Mouse (Mus musculus) testis, postnatal 10 days (tissue): ENCODE measurements around the gene Prelp.
"Not testable (repeated sequence)": the region's sequence is repeated elsewhere in the genome, so short reads cannot be mapped to it uniquely, and the experiment has no call there.

Experiments used
- DNase-seq: peaks from one replicate; pipeline ENCODE4 v3.0.0; 2021; ENCODE audit warnings: low spot score

Gene Prelp

DNA sequence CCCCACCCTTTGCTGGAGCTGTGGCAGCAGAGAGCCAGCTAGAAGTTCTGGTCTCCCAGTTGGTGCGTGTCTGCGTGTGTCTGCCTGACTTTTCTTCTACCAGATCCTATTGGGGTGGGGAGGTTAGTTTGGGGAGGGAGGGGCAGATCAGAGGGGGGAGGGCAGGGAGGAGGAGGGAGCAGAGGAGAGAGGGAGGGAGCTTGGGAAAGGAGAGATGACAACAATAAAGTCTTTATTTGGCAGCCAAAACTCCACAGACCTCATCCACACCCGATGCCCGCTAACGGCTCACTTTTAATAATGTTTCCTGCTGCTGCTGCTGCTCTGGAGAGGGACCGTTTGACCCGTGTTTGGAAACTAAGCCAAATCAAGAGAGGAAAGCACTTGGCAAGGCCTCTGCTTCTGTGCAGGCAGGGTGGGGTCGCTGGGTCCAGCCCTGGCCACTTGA, at the start of gene Prelp:
Gene Prelp, minus strand, starts transcription at position 111 of the 448 bp plus-strand sequence.
- no peak for DNase-seq

DNA sequence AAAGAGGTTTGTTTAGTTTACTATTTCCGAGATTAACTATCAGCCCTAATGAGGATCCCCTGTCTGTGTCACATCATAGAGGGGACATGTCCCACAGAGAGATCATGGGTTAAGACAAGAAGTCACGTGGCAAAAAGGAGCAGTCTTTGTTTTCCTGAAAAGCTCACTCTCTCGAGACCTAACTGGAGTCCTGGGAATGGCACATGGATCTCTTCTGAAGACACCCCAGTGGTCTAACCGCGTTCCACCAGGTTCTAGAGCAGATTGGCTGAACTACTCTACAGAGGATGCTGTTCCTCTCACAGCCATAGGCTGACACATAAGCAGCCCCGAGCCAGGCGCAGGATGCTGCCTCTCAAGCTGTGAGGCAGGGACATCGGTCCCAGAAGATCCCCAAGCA, 48.2 kb upstream of the Prelp start:
- no peak for DNase-seq

DNA sequence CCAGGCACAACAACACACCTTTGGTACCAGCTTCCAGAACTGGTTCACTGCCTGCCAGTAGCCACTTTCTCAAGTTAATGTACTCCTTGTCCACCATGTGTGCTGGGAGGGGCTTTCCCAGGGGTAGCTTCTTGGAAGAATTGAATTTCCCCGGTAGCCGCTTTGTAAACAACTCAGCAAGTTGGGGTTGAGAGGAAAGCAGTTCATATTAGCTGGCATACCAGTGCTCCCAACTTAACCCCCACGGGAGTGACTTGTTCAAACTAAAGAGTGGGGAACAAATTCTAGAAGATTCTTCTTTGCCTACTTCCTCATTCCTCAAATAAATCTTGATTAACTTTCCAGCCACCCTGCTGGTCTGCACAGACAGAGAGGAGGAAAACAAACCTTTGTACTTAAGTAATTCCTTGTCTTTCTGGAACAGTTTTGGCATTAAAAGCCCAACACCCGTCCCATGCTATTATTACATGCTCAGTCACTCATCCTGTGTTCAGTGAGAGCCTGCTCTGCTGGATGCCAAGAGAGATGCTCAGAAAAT, 47.6 kb upstream of the Prelp start:
- no peak for DNase-seq

DNA sequence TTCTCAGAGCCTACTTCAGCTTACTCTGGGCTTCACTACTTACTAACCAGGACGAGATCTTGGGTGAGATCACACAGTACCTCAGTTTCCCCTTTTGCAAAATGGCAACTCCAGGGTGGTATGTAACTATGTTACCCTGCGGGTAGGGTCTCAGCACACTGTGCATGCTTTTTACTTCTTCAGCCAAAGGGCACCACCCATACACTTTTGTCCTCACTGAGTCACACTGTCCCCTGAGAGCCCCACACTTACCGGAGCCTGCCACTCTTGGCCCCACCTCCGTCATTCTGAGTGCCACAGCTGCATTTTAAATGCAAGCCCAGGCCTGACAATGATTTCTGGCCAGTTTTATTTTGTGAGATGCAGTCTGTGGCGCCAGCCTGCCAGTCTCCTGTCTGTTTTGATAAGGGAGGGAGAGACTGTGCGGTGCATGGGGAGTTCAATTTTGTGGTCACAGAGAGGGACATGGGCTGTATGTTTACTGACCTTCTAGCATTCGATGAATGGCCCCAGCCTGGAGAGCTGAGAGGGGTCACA, 46.3 kb upstream of the Prelp start:
- no peak for DNase-seq

DNA sequence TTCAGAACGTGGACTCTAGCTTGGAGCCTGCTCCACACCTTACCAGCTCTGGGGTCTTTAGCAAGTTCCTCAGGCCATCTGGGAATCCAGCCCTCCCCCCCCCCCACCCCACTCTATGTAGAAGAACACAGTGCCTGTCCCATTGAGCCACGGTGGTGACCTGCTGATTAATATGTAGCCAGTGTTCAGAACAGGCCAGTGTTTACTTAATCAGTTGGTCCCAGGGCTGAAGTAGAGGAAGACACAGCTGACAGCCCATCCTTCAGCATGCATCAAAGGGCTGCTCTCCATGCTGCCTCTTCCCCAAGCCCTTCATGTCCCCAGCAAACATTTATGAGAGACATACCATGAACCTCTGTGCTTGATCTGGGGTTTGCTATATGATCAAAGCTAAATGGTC, 44.8 kb upstream of the Prelp start:
- no peak for DNase-seq

DNA sequence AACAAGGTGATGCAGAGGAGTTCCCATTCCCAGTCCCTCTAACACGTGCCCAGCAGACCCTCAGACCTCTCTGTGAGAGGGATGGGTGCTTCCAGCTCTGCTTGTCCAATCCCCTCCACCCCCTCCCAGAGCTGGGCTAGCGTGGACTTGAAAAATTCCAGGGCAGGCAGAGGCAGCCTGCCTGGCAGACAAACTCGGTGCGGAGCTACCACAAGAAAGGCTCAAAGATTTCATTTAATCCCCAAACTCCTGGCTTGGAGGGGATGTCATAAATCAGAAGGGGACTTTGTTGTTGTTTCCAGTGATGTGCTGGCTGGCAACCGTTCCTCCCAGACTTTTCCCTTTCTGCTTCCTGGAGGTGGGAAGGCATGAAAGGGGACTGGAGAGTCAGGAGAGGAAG, 44.1 kb upstream of the Prelp start:
- DNase-seq = no peak

DNA sequence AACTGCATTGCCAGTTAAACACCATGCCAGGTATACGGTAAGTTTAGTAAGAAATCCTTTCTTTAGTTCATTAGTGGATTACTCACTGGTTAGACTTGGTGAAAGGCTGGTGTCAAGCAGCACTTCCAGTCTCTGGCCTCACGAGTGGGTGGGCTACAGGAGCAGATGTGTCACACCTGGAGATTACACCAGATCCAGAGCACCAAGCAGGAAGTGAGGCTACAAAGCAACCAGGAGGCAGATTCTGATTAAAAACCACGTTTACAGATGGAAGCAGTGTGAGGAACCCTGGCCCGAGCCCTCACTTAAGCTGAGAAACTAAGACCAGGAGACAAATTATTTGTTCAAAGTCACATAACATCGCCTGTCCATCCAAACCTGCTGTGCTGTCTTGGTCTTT, 43.5 kb upstream of the Prelp start:
- DNase-seq = no peak

DNA sequence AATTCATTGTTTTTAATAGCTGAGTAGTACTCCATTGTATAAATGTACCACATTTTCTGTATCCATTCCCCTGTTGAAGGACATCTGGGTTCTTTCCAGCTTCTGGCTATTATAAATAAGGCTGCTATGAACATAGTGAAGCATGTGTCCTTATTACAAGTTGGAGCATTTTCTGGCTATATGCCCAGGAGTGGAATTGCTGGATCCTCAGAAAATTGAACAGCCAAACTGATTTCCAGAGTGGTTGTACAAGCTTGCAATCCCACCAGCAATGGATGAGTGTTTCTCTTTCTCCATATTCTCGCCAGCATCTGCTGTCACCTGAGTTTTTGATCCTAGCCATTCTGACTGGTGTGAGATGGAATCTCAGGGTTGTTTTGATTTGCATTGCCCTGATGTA, 42.4 kb upstream of the Prelp start:
- DNase-seq = not testable (repeated sequence)

DNA sequence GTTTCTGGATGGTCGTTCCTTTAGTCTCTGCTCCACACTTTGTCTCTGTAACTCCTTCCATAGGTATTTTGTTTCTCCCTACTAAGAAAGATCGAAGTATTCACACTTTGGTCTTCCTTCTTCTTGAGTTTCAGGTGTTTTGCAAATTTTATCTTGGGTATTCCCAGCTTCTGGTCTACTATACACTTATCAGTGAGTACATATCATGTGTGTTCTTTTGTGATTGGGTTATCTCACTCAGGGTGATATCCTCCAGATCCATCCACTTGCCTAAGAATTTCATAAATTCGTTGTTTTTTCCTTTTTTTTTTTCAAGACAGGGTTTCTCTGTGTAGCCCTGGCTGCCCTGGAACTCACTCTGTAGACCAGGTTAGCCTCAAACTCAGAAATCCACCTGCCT, 41.9 kb upstream of the Prelp start:
- DNase-seq = not testable (repeated sequence)

DNA sequence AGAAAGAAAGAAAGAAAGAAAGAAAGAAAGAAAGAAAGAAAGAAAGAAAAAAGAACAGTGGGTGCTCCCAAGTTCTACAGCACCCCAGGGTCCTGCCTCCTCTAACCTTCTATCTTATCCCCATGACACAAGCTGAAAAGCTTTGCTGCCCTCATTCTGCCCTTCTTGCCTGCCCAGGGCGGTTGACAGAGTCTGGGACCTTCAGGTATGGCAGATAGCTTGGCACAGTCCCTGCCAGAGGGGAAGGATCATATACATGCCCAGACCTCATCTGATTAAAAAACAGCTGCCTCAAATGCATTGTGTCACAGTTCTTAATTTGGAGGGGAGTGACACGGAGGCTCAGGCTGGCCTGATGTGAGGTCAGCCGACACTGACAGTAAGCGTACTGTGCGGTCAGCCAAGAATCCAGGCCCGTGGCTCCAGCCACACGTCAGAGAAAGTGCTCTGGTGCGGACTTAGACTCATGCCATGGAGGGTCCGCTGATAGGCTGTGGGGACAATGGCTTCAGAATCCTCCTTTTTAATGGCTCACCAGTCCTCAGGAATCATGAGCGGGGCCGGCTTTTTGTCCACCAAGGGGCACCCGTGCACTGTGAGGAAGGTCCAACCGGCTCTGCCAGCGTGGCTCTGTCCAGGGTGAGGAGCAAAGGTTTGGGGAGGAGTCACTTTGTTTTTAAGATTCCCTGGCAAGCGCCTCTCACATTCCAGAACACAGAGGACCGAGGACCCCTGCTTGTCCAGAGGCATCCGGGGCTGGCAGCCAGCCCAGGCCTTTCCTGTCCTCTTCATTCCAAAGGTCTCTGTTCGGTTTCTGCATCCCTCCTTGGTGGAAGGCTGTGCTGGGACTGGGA, 40.3 kb upstream of the Prelp start:
- DNase-seq = peak; percentile 89

DNA sequence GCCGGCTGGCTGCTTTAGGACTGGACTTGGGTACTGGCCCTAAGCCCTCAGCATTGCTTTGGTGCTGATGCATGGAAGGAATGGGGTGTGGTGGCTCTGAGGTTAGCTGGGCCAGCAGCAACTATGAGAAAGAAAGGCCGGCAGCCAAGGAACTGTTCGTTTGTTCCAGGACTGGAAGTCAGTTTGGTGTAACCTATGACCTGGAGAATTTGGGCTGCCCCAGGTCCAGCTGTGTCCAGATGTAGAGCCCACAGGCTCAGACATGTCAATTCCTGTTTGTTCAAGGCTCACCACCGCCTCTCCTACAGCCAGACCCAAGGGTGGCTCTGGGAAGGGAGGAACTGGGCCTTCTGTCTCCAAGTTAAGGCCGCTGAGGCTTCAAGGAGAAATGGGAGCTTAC, 38.3 kb upstream of the Prelp start:
- peak; percentile 58 for DNase-seq

DNA sequence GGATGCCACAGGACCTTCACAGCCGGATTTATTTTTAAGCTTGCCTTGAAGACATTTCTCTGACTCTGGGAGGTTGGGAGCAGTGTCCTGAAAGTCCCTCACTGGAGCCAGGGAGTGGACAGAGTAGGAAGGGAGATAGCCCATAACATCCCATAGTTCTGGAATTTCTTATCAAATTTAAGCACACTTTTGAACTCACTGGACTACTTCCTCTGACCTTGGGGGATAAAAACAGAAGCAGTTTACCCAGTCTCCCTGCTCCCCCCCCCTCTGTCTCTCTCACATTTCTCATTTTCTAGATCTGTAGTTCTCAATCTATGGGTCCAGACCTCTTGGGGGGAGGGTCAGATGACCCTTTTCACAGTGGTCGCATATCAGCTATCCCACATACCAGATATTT, 32.8 kb upstream of the Prelp start:
- DNase-seq = no peak

DNA sequence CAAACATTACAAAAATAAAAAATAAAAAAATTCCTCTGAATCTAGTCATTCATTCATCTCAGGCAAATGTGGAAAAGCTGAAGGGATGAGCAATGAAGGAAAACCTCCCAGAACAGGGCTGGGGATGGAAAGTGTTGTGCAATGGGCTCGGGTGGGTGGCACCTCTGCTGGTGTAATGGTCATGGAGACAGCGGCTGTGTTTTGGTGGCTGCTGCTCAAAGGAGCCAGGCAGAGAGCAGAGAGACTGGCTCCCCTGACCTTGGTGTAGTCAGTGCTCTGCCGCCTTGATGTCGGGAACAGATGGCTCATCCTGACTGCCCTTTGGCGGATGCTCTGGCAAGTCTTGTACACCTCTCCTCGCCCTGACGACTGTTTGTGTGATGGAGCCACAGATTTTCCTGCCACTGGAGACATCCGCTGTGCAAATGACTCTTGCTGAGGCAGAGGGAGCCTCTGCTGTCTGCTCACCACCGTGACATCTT, 32.1 kb upstream of the Prelp start:
- no peak for DNase-seq

DNA sequence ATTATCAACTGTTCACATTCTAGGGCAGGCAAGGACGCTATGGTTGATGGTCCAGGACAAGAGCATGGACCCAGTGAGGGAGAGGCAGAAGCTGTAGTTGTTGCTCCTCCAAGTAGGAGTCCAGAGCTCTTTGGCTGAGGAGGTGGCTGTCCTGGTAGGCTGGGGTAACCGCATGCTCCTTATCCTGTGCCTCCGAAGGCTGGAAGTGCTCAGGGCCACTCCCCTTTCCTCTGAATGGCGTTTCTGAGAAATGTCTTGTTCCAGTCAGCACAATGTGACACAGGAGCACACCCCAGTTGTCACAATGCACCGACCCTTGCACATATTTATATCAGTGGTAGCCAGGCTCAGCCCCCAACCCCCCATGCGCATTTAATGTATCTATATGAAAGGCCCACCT, 30.4 kb upstream of the Prelp start:
- DNase-seq = no peak

DNA sequence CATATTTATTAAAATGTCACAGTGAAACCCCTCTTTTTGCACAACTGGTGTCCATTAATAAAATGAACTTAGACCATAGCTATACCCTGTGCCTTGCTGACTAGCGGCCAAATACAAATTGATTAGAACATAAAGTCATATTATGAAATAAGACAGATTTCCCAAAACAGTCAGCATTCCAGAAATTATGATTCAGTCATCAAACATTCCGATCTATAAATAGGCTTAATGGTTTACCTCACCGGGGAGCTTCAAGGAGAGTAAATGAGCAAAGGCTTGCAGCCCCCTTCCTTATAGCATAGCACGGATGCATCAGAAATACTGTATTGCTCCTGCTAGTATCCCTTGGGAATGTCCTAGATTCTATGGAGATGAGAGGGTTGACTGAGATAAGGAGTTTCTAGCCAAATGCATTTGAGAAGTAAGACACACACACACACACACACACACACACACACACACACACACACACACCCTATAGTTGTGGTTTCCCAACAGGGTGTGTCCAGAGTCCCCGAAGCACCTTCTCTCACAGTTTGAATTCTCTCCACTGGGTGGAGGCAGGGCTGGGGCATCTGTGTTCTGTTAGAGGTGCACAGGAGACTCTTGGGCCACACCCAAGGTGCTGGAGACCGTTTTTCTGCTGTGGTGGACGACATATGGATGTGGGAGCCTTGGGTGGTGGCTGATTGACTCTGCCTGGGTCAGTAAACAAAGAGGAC, 29.0 kb upstream of the Prelp start:
- DNase-seq = no peak

DNA sequence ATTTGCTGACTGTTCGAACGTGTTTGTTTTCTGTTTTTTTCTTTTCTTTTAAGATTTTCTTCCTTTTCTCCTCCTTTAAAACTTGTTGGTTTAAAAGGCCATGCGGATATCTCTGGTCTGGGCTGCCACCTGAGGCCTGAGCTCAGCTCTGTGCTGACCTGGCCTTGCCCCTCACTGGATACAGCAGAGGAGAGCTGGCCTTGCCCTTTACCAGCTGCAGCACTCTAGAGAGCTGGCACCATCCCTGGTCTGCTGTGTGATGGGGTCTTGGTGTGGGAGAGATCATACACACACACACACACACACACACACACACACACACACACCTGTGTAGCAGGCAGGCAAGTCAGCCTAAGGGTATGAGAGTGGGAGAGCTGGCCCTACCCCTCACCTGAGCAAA, 23.9 kb upstream of the Prelp start:
- DNase-seq = no peak

DNA sequence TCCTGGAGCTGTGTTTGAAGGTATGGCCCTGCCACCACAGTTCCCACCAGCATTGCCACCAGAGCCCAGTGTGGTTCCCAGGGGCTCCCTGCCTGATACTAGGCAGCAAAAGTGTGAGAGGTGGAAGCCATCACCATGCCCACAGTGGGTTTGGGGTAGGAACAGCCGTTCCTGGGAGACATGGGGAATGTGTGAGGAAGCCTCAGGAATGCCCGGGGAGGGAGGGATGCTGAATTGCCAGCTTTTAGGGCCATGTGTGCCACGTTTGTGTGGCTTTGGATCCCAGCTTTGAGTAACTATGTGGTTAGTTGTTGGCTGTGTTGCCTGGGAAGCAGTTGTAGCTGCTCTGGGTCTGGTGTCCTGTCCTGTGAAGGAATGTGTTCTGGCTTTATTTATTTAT, 20.7 kb upstream of the Prelp start:
- DNase-seq = no peak

DNA sequence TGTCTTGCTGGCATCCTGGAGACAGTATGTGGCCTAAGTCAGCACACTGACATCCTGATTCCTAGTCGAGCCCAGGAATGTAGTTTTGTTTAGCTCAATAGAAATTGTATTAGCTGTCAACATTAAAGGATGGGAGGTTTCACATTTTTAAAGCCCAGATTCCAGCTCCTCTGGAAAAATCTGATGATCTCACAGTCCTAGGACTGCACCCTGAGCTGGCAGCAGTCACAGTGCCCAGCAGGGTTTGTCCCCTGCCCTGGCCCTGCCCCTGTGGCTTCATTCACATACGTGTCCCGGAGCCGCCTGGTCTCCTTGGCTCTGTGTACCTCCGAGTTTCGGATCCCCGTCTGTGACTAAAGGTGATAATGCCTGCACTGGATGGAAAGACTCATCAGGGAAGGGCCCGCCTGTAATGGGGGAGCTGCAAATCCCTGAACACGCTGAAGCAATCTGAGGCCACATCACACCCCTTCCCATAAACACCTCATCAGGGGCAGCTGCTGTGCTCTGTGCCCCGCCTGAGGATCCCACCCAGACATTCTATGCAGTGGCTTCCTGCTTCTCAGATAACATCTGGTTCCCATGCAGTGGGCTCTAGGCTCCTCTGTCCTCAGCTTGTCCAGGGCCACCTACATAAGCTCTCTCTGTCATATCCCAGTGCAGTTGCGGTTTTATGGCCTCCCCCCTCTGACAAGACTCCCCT, 20.1 kb upstream of the Prelp start:
- DNase-seq = no peak

DNA sequence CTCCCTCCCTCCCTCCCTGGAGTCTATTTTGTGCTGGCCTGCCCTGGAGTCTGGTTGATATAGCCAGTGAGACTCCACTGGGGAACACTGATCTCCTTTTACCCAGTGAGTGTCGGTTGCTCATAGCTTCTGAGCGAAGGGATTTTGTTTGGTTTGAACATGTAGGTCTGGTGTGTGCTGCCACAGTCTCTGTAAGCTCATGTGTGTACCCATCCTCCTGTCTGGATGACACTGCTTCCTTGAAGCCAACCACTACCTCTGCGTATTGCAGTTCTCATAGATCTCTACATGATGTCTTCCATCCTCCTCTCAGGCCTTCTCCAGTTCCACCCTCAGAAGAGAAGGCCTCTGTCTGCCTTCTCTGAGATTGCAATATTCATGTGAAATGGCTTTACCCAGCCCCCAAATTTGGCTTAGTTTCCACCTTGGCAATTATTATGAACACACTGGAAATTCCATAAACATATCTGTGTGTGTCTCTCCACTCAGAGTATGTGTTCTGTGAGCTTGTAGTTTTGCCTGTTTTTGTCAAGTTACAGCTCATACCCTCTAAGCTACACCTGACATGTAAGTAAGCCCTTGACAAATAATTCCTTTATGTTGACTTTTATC, 19.4 kb upstream of the Prelp start:
- no peak for DNase-seq

DNA sequence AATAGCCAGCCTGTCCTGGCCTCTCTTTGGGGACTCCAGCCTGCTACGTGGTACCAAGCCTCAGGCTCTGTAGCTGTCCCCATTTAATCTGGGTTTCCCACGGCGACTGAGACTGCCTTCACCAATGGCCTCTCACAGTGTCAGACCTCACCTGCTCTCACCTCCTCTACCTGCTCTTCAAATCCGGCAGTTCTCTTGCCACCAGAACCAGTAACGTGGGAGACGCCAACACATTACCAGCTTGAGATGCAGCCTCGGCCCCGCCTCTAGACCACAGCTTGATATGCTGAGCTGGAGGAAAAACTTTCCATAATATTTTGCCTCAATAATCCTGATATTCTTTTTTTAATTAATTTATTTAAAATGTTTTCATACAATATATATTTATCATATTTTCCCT, 18.5 kb upstream of the Prelp start:
- no peak for DNase-seq

DNA sequence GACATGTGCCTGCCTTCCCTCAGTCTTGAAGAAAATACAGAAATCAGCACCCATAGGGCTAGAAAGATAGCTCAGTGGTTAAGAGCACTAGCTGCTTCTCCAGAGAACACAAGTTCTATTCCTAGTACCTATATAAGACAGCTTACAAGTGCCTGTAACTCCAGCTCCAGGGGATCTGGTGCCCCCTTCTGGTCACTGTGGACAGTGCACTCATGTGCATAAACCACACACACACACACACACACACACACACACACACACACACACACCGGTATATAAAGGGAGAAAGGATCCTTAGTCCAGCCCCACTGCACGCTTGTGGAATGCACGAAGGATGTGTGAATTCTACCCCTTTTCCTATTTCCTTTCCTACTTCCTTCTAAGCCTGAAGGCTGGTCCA, 15.0 kb upstream of the Prelp start:
- DNase-seq = no peak
